Mouse (Mus musculus) kidney, adult 2 months (tissue): Measurements from ENCODE around the gene Nell2. TPM values are rescaled to one million over a fixed set of nuclear protein-coding genes. Genes with fewer than 3 reads are reported as not detected.

Source experiments
- DNase-seq: peaks from one replicate; pipeline ENCODE4 v3.0.0; 2021
- H3K27ac ChIP-seq: fragments of 200-500 bp; 2 replicates; pipeline ENCODE4 v1.5.1; 2012; ENCODE audit warnings: low read depth, low read length, control low read depth, inconsistent platforms; ENCODE audit not compliant: insufficient read depth
- H3K27me3 ChIP-seq: fragments of 200-500 bp; replicated peaks from 2 replicates; pipeline ENCODE4 v1.6.1; 2012; ENCODE audit warnings: mild to moderate bottlenecking, moderate library complexity, low read length, inconsistent platforms; ENCODE audit not compliant: control insufficient read depth, insufficient read depth
- H3K36me3 ChIP-seq: fragments of 200-500 bp; 2 replicates; pipeline ENCODE4 v1.6.1; 2012; ENCODE audit warnings: mild to moderate bottlenecking, moderate library complexity, low read length, inconsistent platforms; ENCODE audit not compliant: control insufficient read depth, insufficient read depth
- H3K4me1 ChIP-seq: fragments of 200-500 bp; 2 replicates; pipeline ENCODE4 v1.6.1; 2011; ENCODE audit warnings: low read length; ENCODE audit not compliant: control insufficient read depth, insufficient read depth
- H3K4me3 ChIP-seq: fragments of 200-500 bp; 2 replicates; pipeline ENCODE4 v1.5.1; 2011; ENCODE audit warnings: mild to moderate bottlenecking, low read depth, low read length, control low read depth; ENCODE audit not compliant: insufficient read depth
- CTCF ChIP-seq: fragments of 200-500 bp; conservative IDR thresholded peaks from 2 replicates; pipeline ENCODE4 v1.5.1; 2011; ENCODE audit warnings: low read depth, mild to moderate bottlenecking, control low read depth, low read length, moderate library complexity, mixed read lengths; ENCODE audit not compliant: insufficient read depth, insufficient read length
- POLR2A ChIP-seq: fragments of 200-500 bp; IDR thresholded peaks from one replicate; pipeline ENCODE4 v1.6.1; 2011; ENCODE audit warnings: low read depth, low read length, control low read depth
- WGBS: fragments of 180-500 bp; shearing (Covaris S2); methylation state at CpG from one replicate; pipeline ENCODE4 v1.1.7; 2018; 5-methylcytosine and 5-hydroxymethylcytosine counted together
- polyA plus RNA-seq: library from polyadenylated mRNA; depleted of rRNA; stranded (reverse); fragments of >200 nt; gene quantifications from 2 replicates; pipeline ENCODE4 v1.2.3, GENCODE M21; 2012

Gene Nell2
- polyA plus RNA-seq, 1 experiment, result 0.14 TPM

DNA sequence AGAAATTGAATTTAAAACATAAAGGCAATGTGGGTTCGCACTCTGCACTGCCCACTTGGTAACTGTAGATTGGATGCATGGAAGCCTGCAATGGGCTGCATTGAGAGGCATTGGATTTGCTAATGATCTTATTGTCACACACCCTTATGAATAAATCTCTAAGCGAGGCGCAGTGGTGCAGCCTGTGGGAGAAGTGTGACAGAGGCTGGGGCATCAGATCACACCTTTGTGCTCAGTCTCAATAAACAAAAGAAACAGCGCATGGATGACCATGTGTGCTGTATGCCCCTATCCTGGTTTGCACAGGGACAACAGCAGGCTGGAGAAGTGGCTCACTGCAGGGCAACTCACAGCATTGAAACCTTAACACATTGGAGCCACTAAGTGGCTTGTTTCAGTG, 250.4 kb downstream of the Nell2 start:
- 94% methylated on average over 4 of the region's 4 CpGs for WGBS
- no peaks in the 10 kb centered on the region for H3K4me1 ChIP-seq
- no peak for DNase-seq
- no peak overlapping the region for H3K4me3 ChIP-seq
- no peak overlapping the region for H3K27ac ChIP-seq
- H3K36me3 ChIP-seq, result no peaks in the 10 kb centered on the region
- H3K27me3 ChIP-seq, result no peaks in the 10 kb centered on the region
- TF ChIP-seq POLR2A (no peak), CTCF (no peak)

DNA sequence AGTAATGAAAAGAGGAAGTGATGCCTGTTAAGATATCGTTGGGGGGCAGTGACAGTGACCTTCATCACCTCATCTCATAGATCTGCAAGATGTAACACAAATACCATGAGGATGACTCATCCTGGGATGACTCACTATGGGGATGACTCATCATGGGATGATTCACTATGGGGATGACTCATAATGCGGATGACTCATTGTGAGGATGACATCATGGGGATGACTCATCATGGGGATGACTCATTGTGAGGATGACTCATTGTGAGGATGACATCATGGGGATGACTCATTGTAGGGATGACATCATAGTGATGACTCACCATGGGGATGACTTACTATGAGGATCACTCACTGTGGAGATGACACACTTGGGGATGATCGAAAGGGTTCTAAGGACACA, 251.8 kb downstream of the Nell2 start:
- 91% methylated on average over 3 of the region's 3 CpGs for WGBS
- Histone ChIP-seq H3K36me3 (no peaks in the 10 kb centered on the region), H3K4me1 (no peaks in the 10 kb centered on the region)

DNA sequence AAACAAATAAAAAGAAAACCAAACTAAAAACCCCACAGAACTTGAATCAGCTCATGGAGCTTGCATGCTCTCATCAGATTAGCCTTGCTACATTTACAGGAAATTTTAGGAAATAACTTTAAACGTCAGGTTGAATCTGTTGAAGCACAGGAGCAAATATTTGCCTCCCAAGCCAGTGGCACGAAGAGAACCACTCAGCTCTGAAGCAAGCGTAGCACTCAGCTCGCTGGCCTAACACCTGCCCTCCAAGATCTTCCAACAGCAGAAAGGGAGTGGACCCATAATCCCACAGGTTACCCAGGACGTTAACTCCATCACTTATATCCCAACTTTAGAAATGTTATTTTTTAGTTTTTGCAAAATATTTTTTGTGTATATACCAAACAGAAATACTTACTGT, 252.8 kb downstream of the Nell2 start:
- TF ChIP-seq POLR2A (no peak), CTCF (no peak)
- Histone ChIP-seq H3K4me1 (no peaks in the 10 kb centered on the region), H3K4me3 (no peak overlapping the region), H3K27me3 (no peaks in the 10 kb centered on the region), H3K36me3 (no peaks in the 10 kb centered on the region), H3K27ac (no peak overlapping the region)
- no peak for DNase-seq
- 78% methylated on average over 5 of the region's 5 CpGs for WGBS

More for the DNA sequence above, 251.8 kb downstream of the Nell2 start:
- no peaks in the 10 kb centered on the region for H3K27me3 ChIP-seq
- H3K4me3 ChIP-seq, result no peak overlapping the region
- TF ChIP-seq POLR2A, result no peak
- no peak for TF ChIP-seq CTCF
- no peak for DNase-seq
- no peak overlapping the region for H3K27ac ChIP-seq

DNA sequence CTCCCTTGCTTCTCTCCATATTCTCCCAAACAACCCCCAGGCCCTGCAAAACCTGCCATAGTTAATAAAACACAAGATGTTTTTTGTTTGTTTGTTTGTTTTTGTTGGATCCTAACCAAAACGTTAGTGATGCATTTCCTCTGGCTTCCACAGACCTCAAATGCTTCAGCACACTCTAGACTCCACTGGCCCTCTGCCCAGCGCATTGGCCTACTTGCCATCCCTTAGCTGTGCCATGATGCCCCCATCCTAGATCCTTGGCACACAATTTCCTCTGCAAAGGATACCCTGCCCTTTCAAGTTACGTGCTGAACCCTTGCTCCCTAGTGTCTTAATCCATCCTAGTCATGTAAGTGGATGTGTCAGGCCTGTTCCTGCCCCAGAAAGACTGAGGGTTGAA, 255.1 kb downstream of the Nell2 start:
- no peaks in the 10 kb centered on the region for H3K4me1 ChIP-seq
- H3K27me3 ChIP-seq, result no peaks in the 10 kb centered on the region
- H3K4me3 ChIP-seq, result no peak overlapping the region
- no peak for DNase-seq
- 71% methylated on average over 3 of the region's 3 CpGs for WGBS
- H3K36me3 ChIP-seq, result no peaks in the 10 kb centered on the region
- TF ChIP-seq CTCF, result no peak
- no peak for TF ChIP-seq POLR2A
- no peak overlapping the region for H3K27ac ChIP-seq

DNA sequence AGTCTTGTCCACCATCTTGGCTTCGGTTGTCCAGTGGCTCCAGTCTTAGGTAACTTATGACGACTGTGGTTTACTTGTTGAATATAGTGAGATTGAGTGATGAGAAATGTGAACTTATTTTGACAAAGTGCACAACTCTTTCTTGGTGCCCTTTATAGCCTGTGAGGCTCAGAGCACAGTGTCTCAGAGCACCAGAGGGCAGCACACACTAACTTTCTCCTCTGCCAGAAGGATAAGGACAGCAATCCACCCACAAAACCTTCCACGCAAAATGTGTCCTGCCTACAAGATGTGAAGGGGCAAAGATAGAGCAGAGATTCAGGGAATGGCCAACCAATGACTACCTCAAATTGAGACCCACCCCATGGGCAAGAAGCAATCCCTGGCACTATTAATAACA, 256.2 kb downstream of the Nell2 start:
- WGBS, result 79% methylated on average over 3 of the region's 3 CpGs
- no peaks in the 10 kb centered on the region for H3K36me3 ChIP-seq
- no peaks in the 10 kb centered on the region for H3K27me3 ChIP-seq
- DNase-seq, result no peak
- H3K27ac ChIP-seq, result no peak overlapping the region
- H3K4me3 ChIP-seq, result no peak overlapping the region
- TF ChIP-seq CTCF (peak; percentile 42; the same call in 1 of the 2 replicates), POLR2A (no peak)
- no peaks in the 10 kb centered on the region for H3K4me1 ChIP-seq

- no peak for DNase-seq
- TF ChIP-seq POLR2A (no peak), CTCF (no peak)
- Histone ChIP-seq H3K4me3 (no peak overlapping the region), H3K27me3 (no peaks in the 10 kb centered on the region), H3K27ac (no peak overlapping the region), H3K4me1 (no peaks in the 10 kb centered on the region), H3K36me3 (no peaks in the 10 kb centered on the region)
- WGBS, result 84% methylated on average over 2 of the region's 2 CpGs
Observed at GRCm38 (mm10) chr15:95259671-95260450, 268.5 kb downstream of the Nell2 start.

GRCm38 (mm10) chr15:95257131-95257530, 271.2 kb downstream of the Nell2 start:
- Histone ChIP-seq H3K4me3 (no peak overlapping the region), H3K27me3 (no peaks in the 10 kb centered on the region), H3K27ac (no peak overlapping the region), H3K4me1 (no peaks in the 10 kb centered on the region), H3K36me3 (no peaks in the 10 kb centered on the region)
- no peak for TF ChIP-seq POLR2A
- TF ChIP-seq CTCF, result no peak
- WGBS, result 63% methylated on average over 9 of the region's 9 CpGs
- DNase-seq, result no peak
